Comparison of ENCODE assay signal across 8 mouse cellular contexts in genomic region chr16:21392099-21392498, GRCm38 (mm10). TPM values are rescaled to one million over a fixed set of nuclear protein-coding genes. Genes with fewer than 3 reads are reported as not detected.
DNase-seq lines count a peak whose midpoint lies in the region; ATAC-seq lines count a peak whose summit lies in the region.

No protein-coding gene starts in this region.

- no peaks in the 10 kb centered on the region; the same call in 1 of the 2 replicates for H3K4me1 ChIP-seq in intestine, embryonic 14.5 days (replicated peaks; ENCODE audit: control insufficient read depth, insufficient read depth, low read length)
- peaks cover 11% of the 10 kb centered on the region; the same call in 1 of the 2 replicates for H3K4me1 ChIP-seq in intestine, embryonic 15.5 days (replicated peaks)
- peaks cover 41% of the 10 kb centered on the region for H3K4me1 ChIP-seq in forebrain, embryonic 12.5 days

- H3K4me3 ChIP-seq in intestine, embryonic 14.5 days (ENCODE audit: low read depth, low read length), result no peak overlapping the region
- H3K4me3 ChIP-seq in intestine, embryonic 15.5 days (replicated peaks), result no peak overlapping the region
- H3K4me3 ChIP-seq in forebrain, embryonic 12.5 days (replicated peaks), result no peak overlapping the region

- no peaks in the 10 kb centered on the region for H3K36me3 ChIP-seq in intestine, embryonic 14.5 days (ENCODE audit: control insufficient read depth, insufficient read depth, low read length)
- no peaks in the 10 kb centered on the region for H3K36me3 ChIP-seq in intestine, embryonic 15.5 days
- no peaks in the 10 kb centered on the region for H3K36me3 ChIP-seq in forebrain, embryonic 12.5 days (replicated peaks)

- 65% methylated on average over 6 of the region's 6 CpGs for WGBS in intestine, embryonic 14.5 days
- 73% methylated on average over 6 of the region's 6 CpGs for WGBS in intestine, embryonic 15.5 days
- WGBS in forebrain, embryonic 12.5 days, result 74% methylated on average over 6 of the region's 6 CpGs

- DNase-seq in intestine, embryonic 14.5 days (ENCODE audit: low spot score), result no peak
- peak; percentile 77 for DNase-seq in ES-CJ7 (ENCODE audit: low read depth, low spot score)
- DNase-seq in ovary, postnatal 36 days (ENCODE audit: low spot score), result no peak
- DNase-seq in gastrocnemius, postnatal 4 days (ENCODE audit: low spot score in 2 of 2), result no peak
- DNase-seq in kidney, postnatal 36 days, result no peak

- ATAC-seq in intestine, embryonic 14.5 days (replicated peaks; ENCODE audit: low FRiP score, low TSS enrichment, low read depth), result no peak
- no peak for ATAC-seq in intestine, embryonic 15.5 days
- no peak; the same call in 1 of the 2 replicates for ATAC-seq in forebrain, embryonic 12.5 days (ENCODE audit: low FRiP score)
- peak; percentile 47; the same call in 1 of the 2 replicates for ATAC-seq in megakaryocyte progenitor cell, adult 5-6 weeks (replicated peaks; ENCODE audit: poor library complexity)

- H3K9me3 ChIP-seq in intestine, embryonic 14.5 days (ENCODE audit: control insufficient read depth, low read length), result no peaks in the 10 kb centered on the region
- no peaks in the 10 kb centered on the region; the same call in 1 of the 2 replicates for H3K9me3 ChIP-seq in intestine, embryonic 15.5 days
- H3K9me3 ChIP-seq in forebrain, embryonic 12.5 days, result no peaks in the 10 kb centered on the region

- H3K9ac ChIP-seq in intestine, embryonic 14.5 days (ENCODE audit: low read length), result no peak overlapping the region
- H3K9ac ChIP-seq in intestine, embryonic 15.5 days, result no peak overlapping the region
- H3K9ac ChIP-seq in forebrain, embryonic 12.5 days, result no peak overlapping the region

- no peaks in the 10 kb centered on the region for H3K27me3 ChIP-seq in intestine, embryonic 14.5 days (replicated peaks; ENCODE audit: control insufficient read depth, insufficient read depth, low read length)
- H3K27me3 ChIP-seq in intestine, embryonic 15.5 days (replicated peaks), result no peaks in the 10 kb centered on the region
- peaks cover 30% of the 10 kb centered on the region; the same call in 1 of the 2 replicates for H3K27me3 ChIP-seq in forebrain, embryonic 12.5 days

- H3K4me2 ChIP-seq in intestine, embryonic 14.5 days (ENCODE audit: low read length), result no peak overlapping the region
- no peak overlapping the region for H3K4me2 ChIP-seq in intestine, embryonic 15.5 days (replicated peaks)
- H3K4me2 ChIP-seq in forebrain, embryonic 12.5 days, result no peak overlapping the region

- peak overlapping the region; percentile 47; the same call in 1 of the 2 replicates for H3K27ac ChIP-seq in intestine, embryonic 14.5 days (ENCODE audit: low read depth)
- no peak overlapping the region for H3K27ac ChIP-seq in intestine, embryonic 15.5 days
- peak overlapping the region; percentile 33 for H3K27ac ChIP-seq in forebrain, embryonic 12.5 days

RNA-seq across cellular contexts. Expression of gene Vps8, which starts 30.8 kb away (rescaled TPM):
- polyA plus RNA-seq in intestine, embryonic 14.5 days (2014; fragmentation: Nextera tagmentation; extraction: Ambion mirVana), result 14.4 and 20.8 TPM in 2 replicates
- 13.9 and 18.4 TPM in 2 replicates for polyA plus RNA-seq in intestine, embryonic 15.5 days (2015; fragmentation: Nextera tagmentation; extraction: Ambion mirVana)
- polyA plus RNA-seq in forebrain, embryonic 12.5 days (2016; fragmentation: Nextera tagmentation; extraction: Ambion mirVana), result 30.1 and 31.6 TPM in 2 replicates
- 16.8 and 33.0 TPM in 2 replicates for total RNA-seq in megakaryocyte progenitor cell, adult 5-6 weeks (2015)
- 26.9 and 27.4 TPM in 2 replicates for total RNA-seq in megakaryocyte progenitor cell, adult 5-6 weeks (2017)
- total RNA-seq in gastrocnemius, postnatal 4 days (2021), result 10 to 100 TPM; 14.2 to 17.3 TPM
